Mouse (Mus musculus) thymus, adult 18-20 months (tissue): ENCODE data around the gene L3mbtl2.
"Not testable (repeated sequence)": the region's sequence is repeated elsewhere in the genome, so short reads cannot be mapped to it uniquely, and the experiment has no call there.

ENCODE experiments used
- DNase-seq, 2 experiments: peaks; one replicate each; pipeline ENCODE4 v3.0.0; 2022; ENCODE audit warnings: mixed read lengths in 2 of 2

Gene L3mbtl2

DNA sequence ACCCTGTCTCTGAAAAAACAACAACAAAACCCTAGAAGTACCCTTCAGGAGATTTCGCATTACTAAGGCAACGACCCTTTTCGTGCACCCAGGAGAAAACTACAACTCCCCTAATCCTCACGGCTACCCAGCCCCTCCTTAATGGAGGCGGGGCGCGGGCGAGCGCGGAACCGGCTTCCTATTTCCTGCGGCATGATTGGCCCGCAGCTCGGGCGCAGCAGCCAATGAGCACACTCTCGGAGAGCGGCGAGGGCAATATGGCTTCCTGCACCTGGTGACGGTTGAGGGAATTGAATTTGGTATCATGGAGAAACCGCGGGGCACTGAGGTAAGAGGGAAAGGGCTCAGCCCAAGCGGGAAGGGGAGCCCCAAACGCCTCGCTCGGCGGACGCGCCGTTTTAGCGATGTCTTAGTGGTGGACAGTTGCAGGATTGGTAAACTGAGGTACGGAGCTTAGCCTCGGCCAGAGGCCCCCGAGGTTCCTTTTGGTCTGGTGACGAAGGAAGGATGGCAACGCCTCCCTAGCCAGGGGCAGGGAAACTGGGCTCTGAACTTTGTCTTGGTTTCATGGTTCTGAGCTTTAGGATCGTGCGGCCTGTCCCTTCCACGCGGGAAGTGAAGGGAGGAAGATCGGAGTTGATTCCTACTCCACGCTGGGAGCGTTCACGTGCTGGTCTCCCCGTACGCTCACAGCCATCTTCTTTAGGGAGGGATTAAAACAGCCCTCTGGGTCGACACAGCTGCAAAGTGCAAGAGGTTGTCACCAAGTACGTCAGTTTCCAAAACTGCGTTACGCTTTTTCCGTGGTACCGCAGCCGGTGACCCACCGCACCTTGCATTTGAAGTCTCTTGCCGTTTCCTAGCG, at the start of gene L3mbtl2:
Gene L3mbtl2, plus strand, starts transcription at position 193 of the 865 bp plus-strand sequence.
- peak; percentile 86 to 90 for DNase-seq

DNA sequence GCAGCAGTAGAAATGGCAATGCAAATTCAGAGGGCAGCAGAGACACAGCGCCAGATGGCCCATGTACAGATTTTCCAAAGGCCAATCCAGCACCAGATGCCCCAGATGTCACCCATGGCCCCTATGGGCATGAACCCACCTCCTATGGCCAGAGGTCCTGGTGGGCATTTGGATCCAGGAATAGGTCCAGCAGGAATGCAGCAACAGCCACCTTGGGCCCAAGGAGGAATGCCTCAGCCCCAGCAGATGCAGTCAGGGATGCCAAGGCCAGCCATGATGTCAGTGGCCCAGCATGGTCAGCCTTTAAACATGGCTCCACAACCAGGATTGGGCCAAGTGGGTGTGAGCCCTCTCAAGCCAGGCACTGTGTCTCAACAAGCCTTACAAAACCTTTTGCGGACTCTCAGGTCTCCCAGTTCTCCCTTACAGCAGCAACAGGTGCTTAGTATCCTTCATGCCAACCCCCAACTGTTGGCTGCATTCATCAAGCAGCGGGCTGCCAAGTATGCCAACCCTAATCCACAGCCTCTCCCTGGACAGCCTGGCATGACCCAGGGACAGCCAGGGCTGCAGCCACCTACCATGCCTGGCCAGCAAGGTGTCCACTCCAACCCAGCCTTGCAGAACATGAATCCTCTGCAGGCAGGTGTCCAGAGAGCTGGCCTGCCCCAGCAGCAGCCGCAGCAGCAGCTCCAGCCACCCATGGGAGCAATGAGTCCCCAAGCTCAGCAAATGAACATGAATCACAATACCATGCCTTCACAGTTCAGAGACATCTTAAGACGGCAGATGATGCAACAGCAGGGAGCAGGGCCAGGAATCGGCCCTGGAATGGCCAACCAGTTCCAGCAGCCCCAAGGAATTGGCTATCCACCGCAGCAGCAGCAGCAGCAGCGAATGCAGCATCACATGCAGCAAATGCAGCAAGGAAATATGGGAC, 13.9 kb upstream of the L3mbtl2 start:
- no peak for DNase-seq

DNA sequence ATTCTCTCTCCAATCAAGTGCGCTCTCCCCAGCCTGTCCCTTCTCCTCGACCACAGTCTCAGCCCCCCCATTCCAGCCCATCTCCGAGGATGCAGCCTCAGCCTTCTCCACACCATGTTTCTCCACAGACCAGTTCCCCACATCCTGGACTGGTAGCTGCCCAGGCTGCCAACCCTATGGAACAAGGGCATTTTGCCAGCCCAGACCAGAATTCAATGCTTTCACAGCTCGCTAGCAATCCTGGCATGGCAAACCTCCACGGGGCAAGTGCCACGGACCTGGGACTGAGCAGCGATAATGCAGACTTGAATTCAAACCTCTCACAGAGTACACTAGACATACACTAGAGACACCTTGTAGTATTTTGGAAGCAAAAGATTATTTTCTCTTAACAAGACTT, 13.1 kb upstream of the L3mbtl2 start:
- DNase-seq: no peak

DNA sequence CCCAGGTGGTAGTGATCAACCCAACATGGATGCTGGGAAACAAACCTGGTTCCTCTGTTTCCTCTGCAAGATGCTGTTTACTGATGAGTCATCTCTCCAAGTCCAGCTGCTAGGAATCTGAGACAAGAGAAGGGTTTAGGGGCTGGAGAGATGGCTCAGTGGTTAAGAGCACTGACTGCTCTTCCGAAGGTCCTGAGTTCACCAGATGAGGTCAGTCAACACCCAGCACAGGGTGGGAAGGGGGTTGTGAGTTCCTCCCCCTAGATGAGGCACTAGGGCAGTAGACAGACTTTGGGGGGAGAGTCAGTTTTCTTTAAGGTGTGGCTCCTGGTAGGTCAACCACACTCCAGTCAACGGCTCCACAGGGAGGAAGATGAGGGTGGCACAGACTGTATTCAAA, 2.0 kb upstream of the L3mbtl2 start:
- DNase-seq: no peak

DNA sequence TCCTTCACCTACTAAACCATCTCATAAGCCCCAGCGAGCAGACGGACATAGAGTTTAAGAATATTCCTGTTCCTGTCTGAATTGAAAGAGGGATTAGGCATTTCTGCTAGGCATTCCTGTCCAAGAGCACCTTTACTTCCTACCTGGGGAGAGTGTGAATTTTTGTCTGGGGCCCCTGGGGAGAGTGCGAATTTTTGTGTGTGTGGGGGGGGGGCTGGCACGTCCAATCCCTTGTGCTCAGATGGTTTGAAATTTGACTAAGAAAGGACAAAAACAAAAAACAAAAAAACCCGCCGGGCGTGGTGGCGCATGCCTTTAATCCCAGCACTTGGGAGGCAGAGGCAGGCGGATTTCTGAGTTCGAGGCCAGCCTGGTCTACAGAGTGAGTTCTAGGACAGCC, 408 bp upstream of the L3mbtl2 start:
- DNase-seq: no peak

DNA sequence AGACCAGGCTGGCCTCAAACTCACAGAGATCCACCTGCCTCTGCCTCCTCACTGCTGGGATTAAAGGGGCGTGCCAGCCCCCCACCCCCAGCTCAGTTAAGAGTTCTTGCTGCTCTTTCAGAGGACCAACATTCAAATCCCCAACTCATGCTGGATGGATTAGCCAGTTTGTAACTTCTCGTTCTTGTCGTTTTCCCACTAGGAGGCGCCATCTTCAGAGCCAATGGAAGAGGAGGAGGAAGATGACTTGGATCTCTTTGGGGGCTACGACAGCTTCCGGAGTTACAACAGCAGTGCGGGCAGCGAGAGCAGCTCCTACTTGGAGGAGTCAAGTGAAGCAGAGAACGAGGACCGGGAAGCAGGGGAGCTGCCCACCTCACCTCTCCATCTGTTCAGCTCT, 3.3 kb downstream of the L3mbtl2 start:
- DNase-seq: no peak

DNA sequence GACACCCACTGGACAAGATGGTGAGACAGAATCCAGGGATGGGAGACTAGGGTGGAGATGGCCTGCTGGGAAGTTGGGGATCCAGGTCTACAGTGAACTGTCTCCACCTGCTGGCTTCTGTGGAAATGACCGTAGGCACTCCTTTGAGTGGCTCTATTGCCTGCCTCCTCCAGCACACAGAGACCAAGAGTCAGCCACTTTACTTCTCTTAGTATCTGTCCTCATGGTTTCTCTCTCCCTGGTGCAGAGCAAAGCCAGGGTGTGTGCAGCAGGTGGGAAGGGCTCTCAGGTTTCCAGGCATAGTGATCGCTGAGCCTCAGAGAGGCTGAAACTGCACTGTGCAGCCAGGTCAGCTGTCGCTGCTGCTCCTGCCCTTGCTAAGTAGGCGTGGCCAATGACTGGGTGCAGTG, 6.5 kb downstream of the L3mbtl2 start:
- DNase-seq: no peak

DNA sequence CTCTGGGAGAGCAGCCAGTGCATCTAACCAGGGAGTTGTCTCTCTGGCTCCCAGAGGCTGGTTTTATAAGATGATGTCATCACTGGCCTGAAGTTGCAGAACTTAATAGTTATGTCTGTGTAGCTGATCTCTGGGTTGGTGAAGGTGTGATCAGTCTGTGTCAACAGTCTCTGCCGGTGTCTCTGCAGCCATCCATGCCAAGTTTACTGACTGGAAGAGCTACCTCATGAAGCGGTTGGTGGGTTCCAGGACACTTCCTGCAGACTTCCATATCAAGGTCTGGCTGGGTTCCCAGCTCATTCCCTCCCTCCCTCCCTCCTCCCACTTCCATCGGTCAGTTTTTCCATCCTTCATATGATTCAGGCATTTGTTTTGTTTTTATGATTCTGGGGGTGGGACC, 12.9 kb downstream of the L3mbtl2 start:
- no peak for DNase-seq

DNA sequence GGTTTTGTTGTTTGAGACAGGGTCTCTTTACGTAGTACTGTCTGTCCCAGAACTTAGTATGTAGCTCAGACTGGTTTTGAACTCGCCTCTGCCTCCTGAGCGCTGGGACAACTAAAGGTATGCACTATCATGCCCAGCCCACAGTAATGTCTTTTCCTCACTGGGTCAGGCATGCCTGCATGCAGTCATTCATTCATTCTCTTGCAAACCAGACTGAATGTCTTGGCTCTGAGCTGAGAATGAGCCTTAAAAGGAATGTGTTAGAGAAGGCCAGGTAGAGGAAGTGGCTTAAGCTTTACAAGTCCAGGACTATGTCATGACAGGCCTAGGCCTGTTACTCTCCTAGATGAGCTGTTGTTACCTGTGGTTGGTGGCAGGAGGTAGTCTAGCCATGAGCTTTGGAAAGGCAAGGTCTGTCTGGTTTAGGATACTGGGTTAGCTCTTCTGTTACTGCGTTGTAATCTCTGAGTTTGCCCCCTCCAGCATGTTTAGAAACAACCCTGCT, 16.7 kb downstream of the L3mbtl2 start:
- DNase-seq: no peak

DNA sequence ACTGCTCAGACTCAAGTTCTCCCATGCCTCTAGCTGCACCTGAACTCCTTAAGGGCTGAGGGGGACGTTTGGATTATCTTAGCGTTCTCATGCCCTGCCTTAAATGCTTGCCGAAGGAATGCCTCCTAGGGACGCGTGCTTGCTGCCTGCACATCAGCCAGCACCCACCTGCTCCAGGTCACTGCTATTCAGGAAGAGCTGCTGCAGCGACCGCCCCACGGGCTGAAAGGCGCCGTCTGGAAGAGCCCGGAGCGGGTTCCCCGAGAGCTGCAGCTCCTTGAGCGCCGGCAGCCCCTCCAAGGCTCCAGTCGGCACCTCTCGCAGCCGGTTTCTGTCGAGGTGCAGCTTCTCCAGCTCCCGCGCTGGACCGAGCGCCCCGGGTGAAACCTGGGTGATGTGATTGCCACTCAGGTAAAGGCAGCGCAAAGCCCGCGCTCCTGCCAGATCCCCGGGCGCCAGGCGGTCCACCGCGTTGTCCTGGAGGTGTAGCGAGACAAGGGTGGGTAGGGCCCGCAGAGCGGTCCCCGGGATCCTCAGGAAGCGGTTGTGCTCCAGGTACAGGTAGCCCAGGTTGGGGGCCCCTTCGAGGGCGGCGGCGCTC, 29.8 kb downstream of the L3mbtl2 start:
- no peak for DNase-seq

DNA sequence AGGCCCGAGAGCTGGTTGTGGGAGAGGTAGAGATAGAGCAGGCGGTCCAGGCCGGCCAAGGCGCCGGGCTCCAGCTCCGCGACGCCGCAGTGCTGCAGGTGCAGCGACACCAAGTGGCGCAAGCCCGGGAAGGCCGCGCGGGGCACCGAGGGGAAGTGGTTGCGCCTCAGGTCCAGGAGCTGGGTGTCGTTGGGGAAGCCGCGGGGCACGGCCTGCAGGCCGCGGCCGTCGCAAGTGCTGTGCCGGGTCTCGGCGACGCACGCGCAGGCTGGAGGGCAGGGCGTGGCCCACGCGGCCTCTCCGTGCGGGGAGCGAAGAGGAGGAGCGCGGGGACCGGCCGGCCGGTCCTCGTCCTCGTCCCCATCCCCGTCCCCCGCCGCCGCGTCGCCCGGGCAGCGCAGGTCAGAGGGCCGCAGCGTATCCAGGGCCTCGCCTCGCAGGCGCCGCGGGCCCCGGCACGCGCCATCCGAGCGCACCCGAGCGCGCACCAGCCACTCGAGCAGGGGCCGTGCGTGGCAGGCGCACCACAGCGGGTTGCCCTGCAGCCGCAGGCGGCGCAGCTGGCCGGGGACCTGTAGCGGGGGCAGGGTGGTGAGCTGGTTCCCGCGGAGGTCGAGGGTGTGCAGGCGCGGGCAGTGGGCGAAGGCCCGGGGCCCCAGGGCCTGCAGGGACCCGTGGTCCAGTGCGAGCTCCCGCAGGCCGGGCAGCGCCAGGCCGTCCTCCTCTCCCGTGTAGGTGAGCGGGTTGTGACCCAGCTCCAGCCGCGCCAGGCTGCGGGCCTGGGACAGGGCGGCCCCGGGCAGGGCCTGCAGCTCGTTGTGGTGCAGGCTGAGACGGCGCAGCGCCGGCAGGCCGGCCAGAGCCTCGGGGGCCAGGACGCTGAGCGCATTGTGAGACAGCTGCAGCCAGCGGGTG, 30.5 kb downstream of the L3mbtl2 start:
- peak; percentile 52 to 62 for DNase-seq

DNA sequence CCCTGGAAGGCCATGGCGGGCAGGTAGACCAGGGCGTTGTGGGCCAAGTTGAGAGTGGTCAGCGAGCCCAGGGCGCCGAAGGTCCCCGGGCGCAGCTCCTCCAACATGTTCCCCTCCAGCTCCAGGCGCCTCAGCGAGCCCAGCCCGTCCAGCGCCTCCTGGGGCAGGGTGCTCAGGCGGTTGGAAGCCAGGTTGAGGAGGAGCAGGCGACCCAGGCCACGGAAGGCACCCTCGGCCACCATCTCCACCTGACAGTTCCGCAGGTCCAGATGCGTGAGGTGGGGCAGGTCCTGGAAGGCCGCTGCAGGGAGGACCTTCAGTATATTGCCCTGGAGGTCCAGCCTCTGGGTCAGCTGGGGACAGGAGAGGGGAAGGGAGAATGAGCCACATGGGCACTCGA, 31.2 kb downstream of the L3mbtl2 start:
- DNase-seq: no peak

DNA sequence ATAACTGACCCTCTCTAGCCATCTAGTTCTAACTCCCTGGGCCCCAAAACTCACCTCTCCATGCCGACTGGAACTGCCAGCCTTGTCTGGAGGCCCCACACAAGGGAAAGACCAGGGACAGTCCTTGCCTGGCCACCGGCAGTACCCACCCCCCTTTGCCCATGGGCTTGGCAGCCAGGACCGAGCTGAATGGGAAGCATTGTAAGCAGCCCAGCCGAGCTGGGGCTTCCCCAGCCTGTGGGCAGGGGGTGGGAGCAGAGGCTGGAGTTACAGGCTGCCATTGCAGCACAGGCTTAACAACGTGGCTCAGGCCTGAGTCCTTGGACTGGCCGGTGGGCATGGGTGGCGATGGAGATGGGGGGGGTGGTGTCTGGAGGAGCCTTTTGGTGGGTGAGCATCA, 33.5 kb downstream of the L3mbtl2 start, which contains the start of gene Chadl:
Gene Chadl, minus strand, starts transcription at position 113 of the 400 bp plus-strand sequence.
- DNase-seq: no peak

DNA sequence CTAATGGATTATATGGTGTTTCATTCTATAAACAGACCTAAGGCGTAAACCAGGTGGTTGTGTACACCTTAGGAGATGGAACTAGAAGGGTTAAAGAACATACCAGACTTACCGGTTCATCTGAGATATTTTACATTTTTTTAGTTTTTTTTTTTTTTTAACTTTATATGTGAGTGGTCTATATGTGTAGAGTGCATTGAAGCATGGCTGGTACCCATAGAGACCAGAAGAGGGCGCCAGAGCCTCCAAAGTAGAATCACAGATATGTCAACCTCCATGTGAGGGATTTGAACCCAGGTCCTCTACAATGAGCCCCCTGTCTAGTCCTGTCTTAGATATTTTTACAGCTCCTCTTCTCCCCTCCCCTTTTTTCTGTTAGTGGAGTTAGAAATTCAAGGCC, 34.2 kb downstream of the L3mbtl2 start:
- no peak for DNase-seq

DNA sequence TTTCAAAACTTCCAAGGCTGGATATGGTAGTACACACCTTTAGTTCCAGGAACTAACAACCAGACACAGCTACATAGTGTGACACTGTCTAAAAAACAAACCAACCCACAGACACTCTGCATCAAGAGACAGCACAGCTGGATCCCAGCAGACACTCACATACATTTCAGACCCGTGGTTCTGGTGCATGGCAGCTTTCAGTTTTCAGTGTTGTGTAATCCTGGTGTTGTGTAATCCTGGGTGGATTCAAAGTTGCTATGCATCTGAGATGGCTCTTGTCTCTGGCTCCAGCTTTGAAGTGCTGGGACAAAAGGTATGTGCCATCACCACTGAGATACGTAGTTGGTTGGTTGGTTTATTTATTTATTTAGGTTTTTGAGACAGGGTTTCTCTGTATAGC, 34.8 kb downstream of the L3mbtl2 start:
- DNase-seq: no peak

DNA sequence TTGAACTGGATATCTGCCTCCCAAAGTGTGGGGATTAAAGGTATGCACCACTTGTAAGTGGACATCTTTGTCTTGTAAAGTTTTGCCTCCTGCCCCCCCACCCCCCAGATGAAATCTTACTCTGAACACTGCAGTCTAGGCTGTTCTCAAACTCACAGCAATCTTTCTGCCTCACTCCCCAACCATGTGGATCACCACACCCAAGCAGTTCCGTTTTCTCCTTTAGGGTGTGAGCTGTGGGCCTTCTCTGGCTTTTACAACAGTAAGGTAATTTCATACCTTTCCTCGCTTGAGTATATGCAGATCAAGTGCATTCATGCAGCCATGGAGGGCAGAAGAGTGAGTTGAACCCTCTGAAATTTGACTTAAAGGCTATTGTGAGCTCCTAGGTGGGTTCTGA, 36.5 kb downstream of the L3mbtl2 start:
- no peak for DNase-seq

DNA sequence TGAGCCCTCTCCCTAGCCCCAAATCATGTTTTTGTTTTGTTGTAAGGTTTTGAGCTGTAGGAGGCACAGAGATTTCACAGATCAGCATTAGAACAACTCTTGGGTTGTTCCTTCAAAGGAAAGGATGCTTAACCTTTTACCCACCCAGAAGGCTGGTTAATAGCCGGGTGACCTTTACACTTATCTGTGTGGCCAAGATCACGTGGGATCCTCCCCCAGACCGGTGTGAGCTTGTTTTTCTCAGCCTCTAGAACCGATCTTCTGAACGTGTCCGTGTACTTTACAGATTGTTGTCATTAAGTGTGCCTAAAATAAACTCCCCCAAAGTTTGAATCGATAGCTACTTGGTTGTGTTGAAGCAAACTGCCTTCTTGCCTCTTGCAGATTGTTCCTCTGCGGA, 36.9 kb downstream of the L3mbtl2 start:
- no peak for DNase-seq

DNA sequence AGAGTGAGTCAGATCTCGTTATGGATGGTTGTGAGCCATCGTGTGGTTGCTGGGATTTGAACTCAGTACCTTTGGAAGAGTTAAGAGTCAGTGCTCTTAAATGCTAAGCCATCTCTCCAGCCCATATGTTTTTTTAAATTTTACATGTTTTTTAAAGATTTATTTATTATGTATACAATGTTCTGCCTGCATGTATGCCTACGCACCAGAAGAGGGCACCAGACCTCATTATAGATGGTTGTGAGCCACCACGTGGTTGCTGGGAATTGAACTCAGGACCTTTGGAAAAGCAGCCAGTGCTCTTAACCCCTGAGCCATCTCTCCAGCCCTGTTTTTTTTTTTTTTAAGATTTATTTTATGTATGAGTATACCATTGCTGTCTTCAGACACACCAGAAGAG, 37.7 kb downstream of the L3mbtl2 start:
- not testable (repeated sequence) for DNase-seq

DNA sequence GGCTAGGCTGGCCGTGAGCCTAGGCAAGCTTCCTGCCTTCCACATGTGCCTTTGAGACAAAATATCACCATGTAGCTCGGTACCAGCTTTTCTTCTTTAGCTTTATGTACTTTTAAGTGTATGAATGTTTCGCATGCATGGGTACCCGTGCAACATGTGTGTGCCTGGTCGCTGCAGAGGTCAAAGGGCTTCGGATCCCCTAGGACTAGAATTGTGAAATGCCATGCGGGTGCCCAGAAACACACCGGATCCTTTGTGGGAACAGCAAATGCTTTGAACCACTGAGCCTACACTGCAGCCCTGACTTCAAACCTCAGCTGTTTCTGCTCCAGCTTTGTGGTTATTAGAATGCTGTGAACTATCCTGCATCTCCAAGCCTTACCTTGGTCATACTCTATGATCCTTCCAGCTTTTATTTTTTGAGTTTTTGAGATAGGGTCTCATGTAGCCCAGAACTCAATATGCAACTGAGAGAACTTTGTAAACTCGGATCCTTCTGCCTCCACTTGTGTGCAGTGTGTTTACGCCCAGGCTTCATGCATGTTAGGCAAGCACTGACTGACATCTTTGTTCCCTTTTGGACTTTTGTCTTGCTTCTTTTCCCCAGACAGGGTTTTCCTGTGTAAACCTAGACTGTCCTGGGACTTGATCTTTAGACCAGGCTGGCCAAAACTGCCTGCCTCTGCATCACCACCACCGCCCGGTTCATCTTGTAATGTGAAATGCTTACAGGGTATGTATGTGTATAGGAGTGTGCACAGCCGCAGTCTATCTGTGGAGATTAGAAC, 38.8 kb downstream of the L3mbtl2 start:
- no peak for DNase-seq

DNA sequence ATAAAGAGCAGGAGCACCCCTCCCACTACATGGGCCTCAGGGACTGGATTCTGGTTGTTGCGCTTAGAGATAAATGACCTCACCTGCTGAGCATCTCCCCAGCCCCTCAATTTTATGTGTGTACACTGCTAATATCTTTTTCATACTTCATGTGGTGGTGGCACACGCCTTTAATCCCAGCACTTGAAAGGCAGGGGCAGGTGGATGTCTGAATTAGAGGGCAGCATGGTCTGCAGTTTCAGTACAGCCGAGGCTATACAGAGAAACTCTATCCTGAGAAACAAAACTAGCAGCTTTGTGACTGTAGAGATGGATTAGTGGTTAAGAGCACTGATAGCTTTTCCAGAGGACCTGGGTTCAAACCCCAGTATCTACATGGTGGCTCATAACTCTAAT, 39.4 kb downstream of the L3mbtl2 start:
- no peak for DNase-seq

DNA sequence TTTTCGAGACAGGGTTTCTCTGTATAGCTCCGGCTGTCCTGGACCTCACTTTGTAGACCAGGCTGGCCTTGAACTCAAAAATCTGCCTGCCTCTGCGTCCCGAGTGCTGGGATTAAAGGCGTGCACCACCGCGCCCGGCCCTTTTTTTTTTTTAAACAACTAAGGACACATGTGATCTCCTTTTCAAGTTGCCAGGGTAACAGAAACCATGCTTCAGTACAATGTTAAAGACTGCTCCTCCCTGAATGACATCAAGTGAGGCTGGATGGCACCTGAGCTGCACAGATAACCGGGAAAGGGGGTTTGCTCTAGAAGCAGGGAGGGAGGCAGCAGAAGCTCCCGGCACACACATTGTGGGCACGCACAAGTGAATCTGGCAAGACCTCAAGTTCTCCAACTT, 45.3 kb downstream of the L3mbtl2 start:
- DNase-seq: no peak
